Mouse (Mus musculus) Patski (cell line): Measurements from ENCODE around the gene Cdkn2aip. TPM values are rescaled to one million over a fixed set of nuclear protein-coding genes. Genes with fewer than 3 reads are reported as not detected.

Experiments used
- ATAC-seq: fragments of 100-300 bp; one replicate; pipeline ENCODE4 v1.8.0; 2021
- CTCF ChIA-PET: fragments of 350-600 bp; sonication (Branson Sonifier 250); formaldehyde crosslinking; loops from one replicate; lab custom pipeline; 2022; ENCODE audit warnings: inconsistent platforms; lab: Charles Lee
- POLR2A ChIA-PET: fragments of 350-600 bp; sonication (Branson Sonifier 250); formaldehyde crosslinking; loops from one replicate; lab custom pipeline; 2022; ENCODE audit warnings: antibody characterized with exemption, inconsistent platforms; lab: Charles Lee
- DNase-seq: peaks from one replicate; pipeline ENCODE4 v3.0.0-alpha.2; 2011; ENCODE audit warnings: low read depth, low spot score
- H3K27me3 ChIP-seq: fragments of 371-371 bp; one replicate; pipeline ENCODE4 v1.5.1; 2021
- CTCF ChIP-seq: fragments of 100-300 bp; IDR thresholded peaks from one replicate; pipeline ENCODE4 v1.5.1; 2021
- in situ Hi-C: fragments of 300-500 bp; cut with MboI; formaldehyde crosslinking; loops from 3 replicates; pipeline ENCODE4 v1.11.1; 2018; ENCODE audit warnings: low pct_unique_long_range_greater_than_20kb, mixed read lengths
- polyA plus RNA-seq: library from polyadenylated mRNA; unstranded; gene quantifications from one replicate; pipeline ENCODE4 v1.2.3, GENCODE M21; 2021

The Cdkn2aip gene
- polyA plus RNA-seq, 1 experiment from 2014 or later: 13.1 TPM

DNA sequence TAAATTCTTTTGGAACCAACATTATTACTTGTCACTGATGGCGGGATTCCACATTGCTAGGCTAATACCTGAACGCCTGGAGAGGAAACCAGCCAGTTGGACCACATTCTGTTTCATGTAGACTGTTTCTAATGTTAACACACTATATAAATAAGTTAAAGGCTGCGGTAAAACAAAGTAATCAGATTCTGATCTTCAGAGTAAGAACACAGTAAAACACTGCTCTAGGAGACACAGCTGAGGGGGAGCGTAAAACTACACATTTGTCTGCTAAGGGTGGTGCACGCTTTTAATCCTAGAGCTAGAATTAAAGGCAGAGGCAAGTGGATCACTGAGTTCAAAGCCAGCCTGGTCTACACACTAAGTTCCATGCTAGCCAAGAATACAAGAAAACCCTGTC lies 51.0 kb downstream of the Cdkn2aip start:
- ATAC-seq (no peak), DNase-seq (no peak)
- in situ Hi-C loops: no loop called here
- no peaks in the 10 kb centered on the region for H3K27me3 ChIP-seq
- ChIA-PET CTCF (interaction anchor here (2.2 kb wide), 1 partner anchor 8 kb away, joined by 12 read pairs; no protein-coding TSS in a partner anchor), POLR2A (no interaction called here)
- no peak for TF ChIP-seq CTCF

DNA sequence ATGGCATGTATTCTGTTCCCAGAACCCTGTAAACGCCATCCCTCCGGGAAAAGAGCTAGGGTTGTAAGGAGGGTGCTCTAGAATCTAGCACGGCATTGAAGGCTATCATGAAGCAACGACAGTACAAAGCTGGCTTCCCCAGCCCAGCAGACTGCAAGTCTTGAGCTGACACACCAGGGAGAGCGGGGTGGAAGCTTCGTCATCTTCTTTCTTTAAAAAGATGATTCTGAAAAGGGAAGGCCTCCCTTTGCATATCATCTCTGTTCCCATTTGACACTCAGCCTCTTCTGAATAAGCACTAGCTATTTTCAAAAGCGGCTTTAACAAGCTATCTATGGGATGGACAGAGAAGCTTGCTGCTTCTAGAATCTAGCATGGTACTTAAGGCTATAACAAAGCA lies 53.3 kb downstream of the Cdkn2aip start:
- ChIA-PET POLR2A (no interaction called here), CTCF (interaction anchor here (1.3 kb wide), 1 partner anchor 10 kb away, joined by 4 read pairs; no protein-coding TSS in a partner anchor)
- no peaks in the 10 kb centered on the region for H3K27me3 ChIP-seq
- in situ Hi-C loops: no loop called here
- no peak for TF ChIP-seq CTCF
- no peak for DNase-seq
- no peak for ATAC-seq

DNA sequence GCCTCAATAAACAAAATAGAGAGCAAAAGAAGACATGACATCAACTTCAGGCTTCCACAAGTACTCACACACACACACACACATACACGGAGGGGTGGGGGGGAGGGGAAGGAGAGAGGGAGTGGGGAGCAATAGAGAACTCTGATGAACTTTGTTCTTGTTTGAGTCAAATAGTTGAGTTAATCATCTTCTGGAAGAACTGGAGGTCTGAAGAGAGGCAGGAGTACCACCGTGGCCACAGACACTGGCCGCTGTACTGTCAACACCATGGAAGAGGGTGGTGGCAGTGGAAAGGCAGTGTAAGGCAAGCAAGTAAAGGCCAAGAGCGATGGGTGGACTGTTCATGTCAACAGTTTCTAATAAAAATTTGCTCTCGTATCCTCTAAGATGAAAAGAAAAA lies 54.3 kb downstream of the Cdkn2aip start:
- ATAC-seq (no peak), DNase-seq (no peak)
- in situ Hi-C loops: no loop called here
- no peaks in the 10 kb centered on the region for H3K27me3 ChIP-seq
- ChIA-PET CTCF (interaction anchor here (1.2 kb wide), 1 partner anchor 60 kb away, joined by 3 read pairs; no protein-coding TSS in a partner anchor), POLR2A (no interaction called here)
- TF ChIP-seq CTCF: no peak

Other genes with a start within 250 kb of the Cdkn2aip start
- 40.4 TPM for gene Trappc11, start 180.5 kb downstream of the Cdkn2aip start, polyA plus RNA-seq
- gene Rwdd4a, start 180.3 kb downstream of the Cdkn2aip start, polyA plus RNA-seq: 34.6 TPM
- 27.2 TPM for gene Ing2, start 38.4 kb downstream of the Cdkn2aip start, polyA plus RNA-seq
- gene Cldn24, start 108.2 kb upstream of the Cdkn2aip start, polyA plus RNA-seq: 0.09 TPM
- gene Cldn22, start 110.5 kb upstream of the Cdkn2aip start, polyA plus RNA-seq: not detected